Mouse (Mus musculus): ENCODE results near the gene Phf6. TPM values are rescaled to one million over a fixed set of nuclear protein-coding genes. Genes with fewer than 3 reads are reported as not detected.
"Not testable (repeated sequence)": the region's sequence is repeated elsewhere in the genome, so short reads cannot be mapped to it uniquely, and the experiment has no call there.

Phf6 gene
- polyA plus RNA-seq, 1 experiment from 2014 or later: 70.8 TPM

- not testable (repeated sequence) for H3K27ac ChIP-seq; H3K4me1 ChIP-seq (replicated peaks); DNase-seq (ENCODE audit: low spot score); H3K4me3 ChIP-seq; H3K27me3 ChIP-seq (ENCODE audit: insufficient read depth, poor library complexity, severe bottlenecking); H3K9me3 ChIP-seq
- H3K36me3 ChIP-seq: peaks cover 31% of the 10 kb centered on the region
- 70% methylated on average over 4 of the region's 4 CpGs for WGBS
Observed at GRCm38 (mm10) chrX:53004887-53005286, 92.8 kb downstream of the Phf6 start.

DNA sequence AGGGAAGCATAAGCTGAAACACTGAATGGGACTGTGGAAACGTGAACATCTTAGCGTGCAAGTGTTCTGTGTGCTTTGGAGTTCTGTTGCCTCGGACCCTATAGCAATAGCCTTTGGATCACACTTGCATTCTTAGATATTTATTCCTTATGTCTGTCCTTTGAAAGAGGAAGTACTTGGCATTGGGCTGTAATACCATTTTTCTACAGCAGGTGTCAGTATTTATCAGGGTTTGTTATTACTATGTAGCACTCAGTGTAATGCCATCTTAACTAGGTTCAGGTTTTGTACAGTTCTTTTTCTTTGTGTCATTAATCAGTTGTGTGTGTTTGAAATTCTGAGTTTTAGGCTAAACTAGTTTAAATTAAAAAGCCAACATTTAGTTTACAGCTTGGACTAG is 94.0 kb downstream of the Phf6 start:
- H3K27me3 ChIP-seq (ENCODE audit: insufficient read depth, poor library complexity, severe bottlenecking): no peaks in the 10 kb centered on the region
- WGBS: 55% methylated on average over 3 of the region's 3 CpGs
- no peak for DNase-seq (ENCODE audit: low spot score)
- H3K27ac ChIP-seq: no peak overlapping the region
- H3K4me1 ChIP-seq (replicated peaks): no peaks in the 10 kb centered on the region
- H3K4me3 ChIP-seq: no peak overlapping the region
- H3K36me3 ChIP-seq: peaks cover 23% of the 10 kb centered on the region; the same call in 1 of the 2 replicates
- no peaks in the 10 kb centered on the region for H3K9me3 ChIP-seq

Other genes with a start within 250 kb of the Phf6 start
- 5.2 and 9.4 TPM in 2 replicates for gene Ccdc160, start 121.1 kb upstream of the Phf6 start, polyA plus RNA-seq (2016; fragmentation: Nextera tagmentation; extraction: Ambion mirVana)
- 80.5 and 104 TPM in 2 replicates for gene Hprt, start 75.9 kb downstream of the Phf6 start, polyA plus RNA-seq (2016; fragmentation: Nextera tagmentation; extraction: Ambion mirVana)

All from hindbrain, embryonic 10.5 days (tissue).